Mouse (Mus musculus) common myeloid progenitor, adult 5-6 weeks (primary cell): Measurements from ENCODE around the gene Rbm4. TPM values are rescaled to one million over a fixed set of nuclear protein-coding genes. Genes with fewer than 3 reads are reported as not detected.

Source experiments
- ATAC-seq: replicated peaks from 2 replicates; pipeline ENCODE4 v1.8.0; 2016; ENCODE audit warnings: low read depth, mild to moderate bottlenecking, moderate TSS enrichment, inconsistent platforms; ENCODE audit not compliant: poor library complexity, severe bottlenecking
- total RNA-seq: library from RNA; stranded (forward); fragments of 200-1000, 187-1606 nt; gene quantifications from 2 replicates; pipeline ENCODE4 v1.2.3, GENCODE M21; 2017

The Rbm4 gene
- total RNA-seq, 1 experiment from 2014 or later = 70.3 TPM

DNA sequence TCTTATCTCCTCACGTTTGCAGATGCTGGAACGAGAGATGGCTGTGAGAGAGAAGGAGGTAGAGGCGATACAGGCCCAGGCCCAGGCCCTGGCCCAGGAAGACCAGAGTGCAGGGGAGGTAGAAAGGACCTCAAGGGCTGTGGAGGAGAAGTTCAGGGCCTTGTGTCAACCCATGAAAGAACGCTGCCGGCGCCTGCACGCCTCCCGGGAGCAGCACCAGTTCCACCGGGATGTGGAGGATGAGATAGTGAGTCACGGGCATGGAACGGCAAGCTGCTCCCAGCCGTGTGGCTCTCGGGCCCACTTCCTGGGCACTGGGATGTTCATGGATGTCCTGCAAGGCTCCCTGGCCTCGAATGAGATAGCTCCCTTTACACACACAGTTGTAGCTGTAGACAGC, 49.7 kb downstream of the Rbm4 start:
- ATAC-seq = no peak

- ATAC-seq = no peak
Observed at GRCm38 (mm10) chr19:4743524-4743923, 50.2 kb downstream of the Rbm4 start.

DNA sequence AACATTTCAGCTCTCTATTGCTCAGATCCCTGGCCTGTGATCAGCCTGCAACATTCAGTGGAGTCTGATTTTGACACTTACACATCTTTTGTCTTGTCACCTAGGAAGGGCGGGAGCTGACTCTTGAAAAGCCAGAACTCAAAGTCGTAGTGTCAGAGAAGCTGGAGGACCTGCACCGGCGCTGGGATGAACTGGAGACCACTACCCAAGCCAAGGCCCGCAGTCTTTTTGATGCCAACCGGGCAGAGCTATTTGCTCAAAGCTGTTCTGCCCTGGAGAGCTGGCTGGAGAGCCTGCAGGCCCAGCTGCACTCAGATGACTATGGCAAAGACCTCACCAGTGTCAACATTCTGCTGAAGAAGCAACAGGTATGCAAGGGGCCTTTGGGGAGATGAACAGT, 51.5 kb downstream of the Rbm4 start:
- no peak for ATAC-seq

DNA sequence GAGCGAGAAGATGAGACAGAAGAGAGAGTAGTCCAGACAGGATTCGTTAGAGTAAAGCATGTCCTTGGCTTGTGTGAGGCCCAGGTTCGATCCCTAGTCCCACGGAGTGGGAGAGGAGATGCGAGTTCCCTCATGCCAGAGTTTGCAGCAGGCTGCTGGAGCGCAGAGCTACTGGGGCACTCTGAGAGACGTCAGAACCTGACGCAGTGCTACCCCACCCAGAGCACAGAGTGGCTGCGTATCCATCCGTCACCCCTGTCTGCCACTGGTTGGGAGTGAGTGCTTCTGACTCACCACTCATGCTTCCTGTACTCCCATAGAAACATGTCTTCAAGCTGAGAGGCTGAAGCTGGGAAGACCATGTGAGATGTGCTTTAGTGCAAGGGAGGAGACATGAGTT, 52.2 kb downstream of the Rbm4 start:
- ATAC-seq = no peak

DNA sequence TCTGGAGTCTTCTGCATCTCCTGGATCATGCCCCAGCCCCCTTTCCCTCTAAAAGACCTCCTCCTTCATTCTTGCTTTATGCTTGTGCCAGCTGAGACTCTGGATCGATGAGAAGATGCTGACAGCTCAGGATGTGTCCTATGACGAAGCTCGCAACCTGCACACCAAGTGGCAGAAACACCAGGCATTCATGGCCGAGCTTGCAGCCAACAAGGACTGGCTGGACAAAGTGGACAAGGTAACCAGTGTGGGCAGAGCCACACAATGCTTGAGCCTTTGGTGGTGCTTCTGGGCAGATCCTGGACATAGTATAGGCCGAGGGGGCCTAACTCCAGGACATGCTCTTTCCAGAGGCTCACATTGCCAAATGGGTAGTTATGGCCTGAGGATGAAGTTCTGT, 53.9 kb downstream of the Rbm4 start:
- ATAC-seq = no peak

DNA sequence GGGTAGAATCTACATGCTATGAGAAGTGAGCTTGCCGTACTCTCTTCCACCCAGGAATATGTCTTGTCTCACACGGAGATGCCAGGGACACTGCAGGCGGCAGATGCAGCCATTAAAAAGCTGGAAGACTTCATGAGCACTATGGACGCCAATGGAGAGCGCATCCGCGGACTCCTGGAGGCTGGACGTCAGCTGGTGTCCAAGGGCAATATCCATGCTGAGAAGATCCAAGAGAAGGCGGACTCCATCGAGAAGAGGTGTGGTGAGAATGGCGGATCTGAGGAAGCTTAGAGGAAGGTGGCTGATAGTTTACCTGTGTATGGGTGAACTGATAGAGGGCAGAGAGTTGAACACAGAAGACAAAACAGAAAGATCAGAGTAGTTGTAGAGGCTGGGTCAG, 54.6 kb downstream of the Rbm4 start:
- no peak for ATAC-seq

DNA sequence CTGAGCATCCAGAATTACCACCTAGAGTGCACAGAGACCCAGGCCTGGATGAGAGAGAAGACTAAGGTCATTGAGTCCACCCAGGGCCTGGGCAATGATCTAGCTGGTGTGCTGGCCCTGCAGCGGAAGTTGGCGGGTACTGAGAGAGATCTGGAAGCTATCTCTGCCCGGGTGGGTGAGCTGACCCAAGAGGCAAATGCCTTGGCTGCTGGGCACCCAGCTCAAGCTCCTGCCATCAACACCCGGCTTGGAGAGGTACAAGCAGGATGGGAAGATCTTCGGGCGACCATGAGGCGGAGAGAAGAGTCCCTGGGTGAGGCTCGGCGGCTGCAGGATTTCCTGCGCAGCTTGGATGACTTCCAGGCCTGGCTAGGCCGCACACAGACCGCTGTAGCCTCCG, 55.8 kb downstream of the Rbm4 start:
- no peak for ATAC-seq

Other genes with a start within 250 kb of the Rbm4 start
- 2.6 and 2.9 TPM in 2 replicates for gene Lrfn4, start 178.2 kb downstream of the Rbm4 start, total RNA-seq
- gene Rce1, start 168.3 kb downstream of the Rbm4 start, total RNA-seq = 19.7 and 27.5 TPM in 2 replicates
- not detected in 2 replicates for gene Gm960, start 95.2 kb downstream of the Rbm4 start, total RNA-seq
- under 0.01 and 0.10 TPM in 2 replicates for gene Sptbn2, start 82.7 kb downstream of the Rbm4 start, total RNA-seq
- gene Rbm4b, start 37.4 kb downstream of the Rbm4 start, total RNA-seq = 14.6 and 15.9 TPM in 2 replicates
- gene Gm21992, start 17.7 kb upstream of the Rbm4 start, total RNA-seq = 48.6 and 50.1 TPM in 2 replicates
- gene Rbm14, start 17.7 kb upstream of the Rbm4 start, total RNA-seq = 22.6 and 28.6 TPM in 2 replicates
- 37.3 and 61.4 TPM in 2 replicates for gene Ccs, start 45.4 kb upstream of the Rbm4 start, total RNA-seq
- gene Ccdc87, start 45.5 kb upstream of the Rbm4 start, total RNA-seq = not detected in 2 replicates
- gene Ctsf, start 61.2 kb upstream of the Rbm4 start, total RNA-seq = 4.7 and 11.5 TPM in 2 replicates
- 0.37 TPM in 1 of 2 replicates, not detected in the other for gene Actn3, start 84.0 kb upstream of the Rbm4 start, total RNA-seq
- gene Zdhhc24, start 84.8 kb upstream of the Rbm4 start, total RNA-seq = 9.2 and 9.6 TPM in 2 replicates
- 3.8 and 4.8 TPM in 2 replicates for gene Bbs1, start 112.7 kb upstream of the Rbm4 start, total RNA-seq
- 34.8 and 40.8 TPM in 2 replicates for gene Dpp3, start 134.4 kb upstream of the Rbm4 start, total RNA-seq
- 0.14 TPM in 1 of 2 replicates, not detected in the other for gene Peli3, start 149.2 kb upstream of the Rbm4 start, total RNA-seq
- gene Mrpl11, start 168.2 kb upstream of the Rbm4 start, total RNA-seq = 56.0 and 82.6 TPM in 2 replicates
- gene Npas4, start 196.4 kb upstream of the Rbm4 start, total RNA-seq = not detected in 2 replicates
- gene Slc29a2, start 230.0 kb upstream of the Rbm4 start, total RNA-seq = 2.3 and 4.3 TPM in 2 replicates
- gene B4gat1, start 244.9 kb upstream of the Rbm4 start, total RNA-seq = 9.2 TPM in 1 of 2 replicates, not detected in the other
- gene AC124502.3, start 245.0 kb upstream of the Rbm4 start, total RNA-seq = 5.8 TPM in 1 of 2 replicates, not detected in the other
- gene Brms1, start 247.5 kb upstream of the Rbm4 start, total RNA-seq = 27.8 and 28.5 TPM in 2 replicates